Mouse (Mus musculus): ENCODE measurements around the gene Gm20388.

DNA sequence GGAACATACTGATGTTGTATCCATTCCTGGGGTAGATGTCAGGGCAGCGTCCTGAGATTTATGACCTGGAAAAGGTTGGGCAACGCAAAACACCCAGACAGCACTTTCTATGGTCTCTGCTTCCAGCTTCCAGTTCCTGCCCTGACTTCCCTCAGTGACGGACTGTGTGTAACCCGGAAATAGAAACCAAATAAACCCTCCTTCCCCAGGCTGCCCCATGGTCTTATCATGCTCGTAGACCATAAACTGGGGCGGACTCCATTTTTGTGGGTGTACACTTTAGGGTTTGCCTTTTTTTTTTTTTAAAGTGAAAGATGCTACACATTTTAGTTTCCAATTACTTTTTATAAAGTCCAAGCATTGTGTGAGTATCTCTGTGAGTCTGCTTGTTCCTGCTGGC lies 3754.9 kb downstream of the Gm20388 start:
- TF ChIP-seq CTCF (IDR thresholded peaks at IDR 0.05; ENCODE audit: low read depth, low read length) (no peak), POLR2A (IDR thresholded peaks at IDR 0.05; ENCODE audit: insufficient read depth, low read length) (no peak)

Measured in ES-Bruce4 (cell line).